Mouse (Mus musculus) spleen, adult 2 months (tissue): ENCODE measurements around the gene Capn7.

Experiments used
- CTCF ChIP-seq: fragments of 200-500 bp; IDR thresholded peaks from 2 replicates; pipeline ENCODE4 v1.5.1; 2011; ENCODE audit warnings: mild to moderate bottlenecking, inconsistent platforms; ENCODE audit not compliant: insufficient read depth, insufficient read length, insufficient replicate concordance; ENCODE audit errors: extremely low read depth
- POLR2A ChIP-seq: fragments of 200-500 bp; IDR thresholded peaks from 2 replicates; pipeline ENCODE4 v1.6.1; 2011; ENCODE audit warnings: low read depth, low read length, inconsistent platforms

DNA sequence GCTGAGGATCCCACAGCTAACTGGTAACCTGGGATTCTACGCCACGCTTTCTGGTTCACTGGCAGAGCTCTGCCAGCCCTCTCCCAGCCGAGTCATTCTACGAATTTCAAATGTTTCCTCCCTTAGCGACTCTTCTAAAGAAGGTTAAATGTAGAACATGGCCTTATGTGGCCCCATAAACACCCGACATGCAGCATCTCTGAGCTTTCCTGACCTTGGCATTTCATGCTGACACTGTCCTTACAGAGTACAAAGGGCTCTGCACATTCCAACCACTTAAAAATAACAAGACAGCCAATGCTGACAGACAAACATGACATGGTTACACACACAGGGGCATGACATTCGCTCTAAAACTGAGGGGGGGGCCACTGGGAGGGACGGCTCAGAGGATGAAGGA, 72.2 kb downstream of the Capn7 start:
- TF ChIP-seq POLR2A (no peak), CTCF (no peak)
